Mouse (Mus musculus) myocyte (in vitro differentiated cells): ENCODE results near the gene C77080. TPM values are rescaled to one million over a fixed set of nuclear protein-coding genes. Genes with fewer than 3 reads are reported as not detected.

Experiments used
- H3K27me3 ChIP-seq: one replicate; pipeline ENCODE4 v1.6.1; 2011; ENCODE audit not compliant: control insufficient read depth, insufficient read depth, insufficient read length
- H3K36me3 ChIP-seq: one replicate; pipeline ENCODE4 v1.6.1; 2011; ENCODE audit not compliant: control insufficient read depth, insufficient read depth
- H3K4me2 ChIP-seq: one replicate; pipeline ENCODE4 v1.6.1; 2011; ENCODE audit warnings: low read depth, control low read depth
- H3K4me3 ChIP-seq: one replicate; pipeline ENCODE4 v1.5.1; 2011; ENCODE audit warnings: mild to moderate bottlenecking, control low read depth, moderate library complexity
- H3K79me2 ChIP-seq: one replicate; pipeline ENCODE4 v1.6.1; 2011; ENCODE audit not compliant: control insufficient read depth, insufficient read depth
- H3ac ChIP-seq: one replicate; pipeline ENCODE4 v1.6.1; 2011; ENCODE audit not compliant: control insufficient read depth, insufficient read length
- CEBPB ChIP-seq: IDR thresholded peaks from 2 replicates; pipeline ENCODE4 v1.6.1; 2011; ENCODE audit warnings: mild to moderate bottlenecking, moderate library complexity; ENCODE audit not compliant: poor library complexity, insufficient read depth, severe bottlenecking
- E2F4 ChIP-seq: IDR thresholded peaks from one replicate; pipeline ENCODE4 v1.6.1; 2011; ENCODE audit warnings: mild to moderate bottlenecking, control low read depth, moderate library complexity; ENCODE audit not compliant: insufficient read depth
- MAX ChIP-seq: IDR thresholded peaks from one replicate; pipeline ENCODE4 v1.6.1; 2011; ENCODE audit warnings: low read depth, mild to moderate bottlenecking, control low read depth
- MYOD1 ChIP-seq, 3 experiments: IDR thresholded peaks; one replicate each; pipeline ENCODE4 v1.6.1; 2011; ENCODE audit warnings: control low read depth in 2 of 3, low read depth in 2 of 3, mild to moderate bottlenecking in 2 of 3, moderate library complexity in 1 of 3; ENCODE audit not compliant: insufficient read length in 2 of 3, control insufficient read depth in 1 of 3
- MYOG ChIP-seq, 3 experiments: IDR thresholded peaks; one replicate each; pipeline ENCODE4 v1.6.1; 2011; ENCODE audit warnings: control low read depth in 2 of 3, low read depth in 2 of 3, mild to moderate bottlenecking in 2 of 3; ENCODE audit not compliant: insufficient read length in 2 of 3, control insufficient read depth in 1 of 3, insufficient read depth in 1 of 3
- POLR2AphosphoS2 ChIP-seq: IDR thresholded peaks from one replicate; pipeline ENCODE4 v1.6.1; 2011; ENCODE audit warnings: low read depth, control low read depth; ENCODE audit not compliant: insufficient read length
- REST ChIP-seq: IDR thresholded peaks from one replicate; pipeline ENCODE4 v1.6.1; 2011; ENCODE audit warnings: mild to moderate bottlenecking, control low read depth, moderate library complexity; ENCODE audit not compliant: insufficient read depth, insufficient read length
- SRF ChIP-seq: IDR thresholded peaks from one replicate; pipeline ENCODE4 v1.6.1; 2011; ENCODE audit warnings: low read depth; ENCODE audit not compliant: control insufficient read depth, insufficient read length
- TCF12 ChIP-seq: IDR thresholded peaks from one replicate; pipeline ENCODE4 v1.6.1; 2011; ENCODE audit warnings: mild to moderate bottlenecking, control low read depth; ENCODE audit not compliant: poor library complexity, insufficient read depth, severe bottlenecking
- TCF3 ChIP-seq: IDR thresholded peaks from one replicate; pipeline ENCODE4 v1.6.1; 2011; ENCODE audit warnings: low read depth, control low read depth; ENCODE audit not compliant: insufficient read length
- USF1 ChIP-seq: IDR thresholded peaks from one replicate; pipeline ENCODE4 v1.6.1; 2011; ENCODE audit warnings: low read depth, mild to moderate bottlenecking, control low read depth, moderate library complexity
- polyA plus RNA-seq: library from polyadenylated mRNA; unstranded; fragments of >200 nt; fragmentation: generic; extraction: Trizol; gene quantifications from one replicate; pipeline ENCODE4 v1.2.1, GENCODE M21; 2012; ENCODE audit warnings: missing spikeins

C77080 gene
- polyA plus RNA-seq, 1 experiment, result 25.4 TPM

GRCm38 (mm10) chr4:129225315-129225714 is 35.9 kb downstream of the C77080 start:
- no peak overlapping the region for H3K4me3 ChIP-seq
- H3ac ChIP-seq, result no peak overlapping the region
- TF ChIP-seq POLR2AphosphoS2 (no peak), E2F4 (no peak), MAX (no peak), REST (no peak), SRF (no peak), MYOD1 (IDR thresholded peaks at IDR 0.05; ENCODE audit: control insufficient read depth in 1 of 3, insufficient read length in 2 of 3, low read depth in 2 of 3) (no peak)
- no peaks in the 10 kb centered on the region for H3K27me3 ChIP-seq
- peaks cover 10% of the 10 kb centered on the region for H3K36me3 ChIP-seq
- no peak overlapping the region for H3K4me2 ChIP-seq
- H3K79me2 ChIP-seq, result peaks cover 44% of the 10 kb centered on the region

GRCm38 (mm10) chr4:129223421-129224281 is 37.6 kb downstream of the C77080 start:
- no peak overlapping the region for H3K4me3 ChIP-seq
- no peak overlapping the region for H3K4me2 ChIP-seq
- peak; percentile 40 for TF ChIP-seq POLR2AphosphoS2
- TF ChIP-seq TCF3, result no peak
- no peaks in the 10 kb centered on the region for H3K27me3 ChIP-seq
- peaks cover 27% of the 10 kb centered on the region for H3K79me2 ChIP-seq
- H3ac ChIP-seq, result no peak overlapping the region
- H3K36me3 ChIP-seq, result peaks cover 22% of the 10 kb centered on the region

- TF ChIP-seq E2F4, result no peak
- TF ChIP-seq POLR2AphosphoS2, result no peak
- TF ChIP-seq TCF3, result no peak
- no peak for TF ChIP-seq MYOD1 (IDR thresholded peaks at IDR 0.05; ENCODE audit: control insufficient read depth in 1 of 3, insufficient read length in 2 of 3, low read depth in 2 of 3)
- no peak for TF ChIP-seq USF1
- no peak for TF ChIP-seq MAX
- TF ChIP-seq REST, result no peak
- TF ChIP-seq CEBPB, result no peak
- no peak for TF ChIP-seq MYOG (IDR thresholded peaks at IDR 0.05; ENCODE audit: control insufficient read depth in 1 of 3, insufficient read depth in 1 of 3, insufficient read length in 2 of 3, low read depth in 2 of 3)
- Histone ChIP-seq H3K4me3 (no peak overlapping the region), H3ac (no peak overlapping the region), H3K4me2 (no peak overlapping the region), H3K27me3 (no peaks in the 10 kb centered on the region), H3K36me3 (peaks cover 36% of the 10 kb centered on the region), H3K79me2 (peaks cover 13% of the 10 kb centered on the region)
Measured at GRCm38 (mm10) chr4:129222019-129222925, 38.9 kb downstream of the C77080 start.

- Histone ChIP-seq H3ac (no peak overlapping the region), H3K4me2 (no peak overlapping the region), H3K79me2 (peaks cover 4% of the 10 kb centered on the region), H3K36me3 (peaks cover 42% of the 10 kb centered on the region), H3K4me3 (no peak overlapping the region), H3K27me3 (no peaks in the 10 kb centered on the region)
- TF ChIP-seq POLR2AphosphoS2 (peak; percentile 75), TCF12 (no peak)
Measured at GRCm38 (mm10) chr4:129221097-129222010, 39.9 kb downstream of the C77080 start.
